Mouse (Mus musculus) 416B (cell line): ENCODE data around the gene Scd2.
"Not testable (repeated sequence)": the region's sequence is repeated elsewhere in the genome, so short reads cannot be mapped to it uniquely, and the experiment has no call there.

ENCODE experiments used
- DNase-seq: peaks from one replicate; pipeline ENCODE4 v3.0.0; 2011; ENCODE audit warnings: low read depth

Gene Scd2

GRCm38 (mm10) chr19:44292941-44293768 lies at the start of gene Scd2:
Scd2 (plus strand) TSS chr19:44293674.
- no peak for DNase-seq

GRCm38 (mm10) chr19:44245761-44246171 lies 47.7 kb upstream of the Scd2 start:
- DNase-seq = peak; percentile 69

GRCm38 (mm10) chr19:44246341-44246911 lies 47.0 kb upstream of the Scd2 start:
- no peak for DNase-seq

GRCm38 (mm10) chr19:44247281-44248080 lies 46.0 kb upstream of the Scd2 start:
- no peak for DNase-seq

- no peak for DNase-seq
Observed at GRCm38 (mm10) chr19:44248081-44248853, 45.2 kb upstream of the Scd2 start.

- no peak for DNase-seq
Observed at GRCm38 (mm10) chr19:44248854-44249351, 44.6 kb upstream of the Scd2 start.

- not testable (repeated sequence) for DNase-seq
Observed at GRCm38 (mm10) chr19:44251138-44251537, 42.3 kb upstream of the Scd2 start.

- no peak for DNase-seq
Observed at GRCm38 (mm10) chr19:44251936-44252558, 41.4 kb upstream of the Scd2 start.

- DNase-seq = not testable (repeated sequence)
Observed at GRCm38 (mm10) chr19:44254106-44254505, 39.4 kb upstream of the Scd2 start.

- no peak for DNase-seq
Observed at GRCm38 (mm10) chr19:44257377-44257966, 36.0 kb upstream of the Scd2 start.

- no peak for DNase-seq
Observed at GRCm38 (mm10) chr19:44259484-44259883, 34.0 kb upstream of the Scd2 start.

- DNase-seq = no peak
Observed at GRCm38 (mm10) chr19:44260487-44260886, 33.0 kb upstream of the Scd2 start.

GRCm38 (mm10) chr19:44261774-44262173 lies 31.7 kb upstream of the Scd2 start:
- DNase-seq = no peak

GRCm38 (mm10) chr19:44263581-44263980 lies 29.9 kb upstream of the Scd2 start:
- no peak for DNase-seq

- DNase-seq = no peak
Observed at GRCm38 (mm10) chr19:44264226-44264625, 29.2 kb upstream of the Scd2 start.

GRCm38 (mm10) chr19:44265300-44265699 lies 28.2 kb upstream of the Scd2 start:
- DNase-seq = no peak

- no peak for DNase-seq
Observed at GRCm38 (mm10) chr19:44265911-44266337, 27.6 kb upstream of the Scd2 start.

- no peak for DNase-seq
Observed at GRCm38 (mm10) chr19:44266458-44266823, 27.0 kb upstream of the Scd2 start.

- no peak for DNase-seq
Observed at GRCm38 (mm10) chr19:44266824-44267498, 26.5 kb upstream of the Scd2 start.

GRCm38 (mm10) chr19:44267499-44268002 lies 25.9 kb upstream of the Scd2 start:
- no peak for DNase-seq
